Mouse (Mus musculus): Measurements from ENCODE around the gene Duox2. TPM values are rescaled to one million over a fixed set of nuclear protein-coding genes. Genes with fewer than 3 reads are reported as not detected.

Gene Duox2
- total and polyA plus RNA-seq, 3 experiments, result not detected

DNA sequence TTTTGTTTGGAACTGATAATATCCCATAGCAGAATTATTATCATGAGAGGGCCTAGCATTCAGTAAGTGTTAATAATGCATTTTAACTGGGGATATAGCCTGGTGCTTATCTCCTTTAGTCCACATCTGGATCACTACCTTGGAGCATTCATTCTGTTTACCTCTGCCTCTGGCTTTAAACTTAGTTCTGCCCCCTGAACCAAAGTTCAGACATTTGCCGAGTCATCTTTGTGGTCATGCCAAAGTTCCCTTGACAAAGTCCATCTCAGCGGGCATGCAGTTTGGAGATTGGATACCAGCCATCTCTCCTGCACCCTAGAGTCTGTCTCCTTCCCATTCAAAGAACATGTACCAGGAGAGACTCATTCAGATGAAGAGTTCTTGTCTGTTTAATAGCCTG lies 62.8 kb downstream of the Duox2 start:
- H3K27ac ChIP-seq (ENCODE audit: insufficient read depth, low read depth), result no peak overlapping the region
- peak overlapping the region; percentile 66; the same call in 1 of the 2 replicates for H3K4me2 ChIP-seq (ENCODE audit: insufficient read depth, low read depth, poor library complexity, severe bottlenecking)
- DNase-seq (ENCODE audit: extremely low read depth), result no peak

DNA sequence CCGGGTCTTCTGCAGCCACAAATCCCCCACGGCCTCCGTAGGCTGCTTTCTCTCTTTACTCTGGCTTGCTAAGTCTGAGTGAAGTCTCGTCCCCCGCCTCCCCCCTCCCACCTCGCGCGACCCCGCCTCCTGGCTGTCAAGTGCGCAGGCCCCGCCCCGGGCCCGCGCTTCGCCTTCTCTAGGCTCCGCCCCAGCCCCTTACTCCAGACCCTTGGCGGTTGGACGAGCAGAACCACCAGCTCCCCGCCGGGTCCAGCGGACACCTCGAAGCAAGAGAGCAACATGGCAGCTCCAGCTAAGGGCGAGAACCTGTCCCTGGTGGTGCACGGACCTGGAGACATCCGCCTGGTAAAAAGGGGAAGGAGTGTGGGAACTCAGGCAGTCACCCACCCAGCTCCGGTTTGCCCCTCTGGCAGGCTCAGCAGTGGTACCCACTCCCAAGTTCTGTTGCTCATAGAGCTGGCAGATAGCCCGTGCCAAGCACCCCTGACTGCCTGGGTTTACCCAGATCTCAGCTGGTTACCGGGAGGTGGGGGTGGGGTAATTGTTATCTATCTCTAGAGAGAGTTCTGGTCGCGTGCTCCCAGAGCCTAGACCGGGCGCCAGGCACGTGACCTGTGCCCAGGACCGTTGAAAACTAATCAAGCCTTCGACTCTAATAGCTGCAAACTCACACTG lies 63.5 kb downstream of the Duox2 start, which contains the start of gene Sord:
Gene Sord, plus strand, starts transcription at position 139 of the 678 bp plus-strand sequence.
- Histone ChIP-seq H3K4me1 (ENCODE audit: control insufficient read depth in 1 of 2, insufficient read depth in 2 of 2) (peaks cover 8 to 13% of the 10 kb centered on the region in 2 experiments; a peak in 3 of 4 replicates), H3K9me3 (replicated peaks; ENCODE audit: low read length) (no peaks in the 10 kb centered on the region), H3K4me2 (ENCODE audit: insufficient read depth, low read depth, poor library complexity, severe bottlenecking) (peak within 1 kb of the TSS; percentile 66), H3K27ac (ENCODE audit: insufficient read depth, low read depth) (no peak within 1 kb of the TSS), H3K4me3 (replicated peaks in 1 of 3; ENCODE audit: low read depth in 2 of 3, low read length in 2 of 3, poor library complexity in 1 of 3) (peak within 1 kb of the TSS; percentile 63 to 75 (median 73)), H3K36me3 (replicated peaks in 1 of 2; ENCODE audit: control insufficient read depth in 1 of 2, insufficient read depth in 1 of 2, low read length in 1 of 2) (no peaks in the 10 kb centered on the region), H3K27me3 (replicated peaks) (no peaks in the 10 kb centered on the region), H3K9ac (ENCODE audit: insufficient read depth, low read depth) (peak within 1 kb of the TSS; percentile 45), H3K79me2 (replicated peaks; ENCODE audit: control insufficient read depth, extremely low read depth, insufficient read depth, poor library complexity, severe bottlenecking) (no peaks in the 10 kb centered on the region)
- DNase-seq (ENCODE audit: extremely low read depth), result peak; percentile 58
- in situ Hi-C loops (cut with MboI; ENCODE audit: low pct_ligation_motif_present, low pct_unique_long_range_greater_than_20kb, low sequenced_read_pairs) (no loop called here), dilution Hi-C loops (cut with MboI; ENCODE audit: extremely low pct_ligation_motif_present, extremely low pct_unique_long_range_greater_than_20kb, low sequenced_read_pairs) (no loop called here)
- 0 out of 2 replicates have a peak, but pooled peaks have one; percentile 27 for TF ChIP-seq RCOR1 (conservative IDR thresholded peaks at IDR 0.05; ENCODE audit: low read depth, low read length)
- TF ChIP-seq JUND (conservative IDR thresholded peaks at IDR 0.05; ENCODE audit: low read depth, low read length), result no peak
- TF ChIP-seq JUN (IDR thresholded peaks at IDR 0.05; ENCODE audit: insufficient read depth, low read depth, low read length), result no peak
- no peak for TF ChIP-seq SMC3 (IDR thresholded peaks at IDR 0.05; ENCODE audit: low read depth, low read length)
- TF ChIP-seq SIN3A (IDR thresholded peaks at IDR 0.05; ENCODE audit: low read length), result peak; percentile 52; the same call in 1 of the 2 replicates
- TF ChIP-seq CHD2 (IDR thresholded peaks at IDR 0.05; ENCODE audit: low read length), result peak; percentile 37; the same call in 1 of the 2 replicates
- TF ChIP-seq MAX (IDR thresholded peaks at IDR 0.05; ENCODE audit: low read length), result peak; percentile 80
- no peak for TF ChIP-seq E2F4 (IDR thresholded peaks at IDR 0.05; ENCODE audit: insufficient replicate concordance, low read depth, low read length)
- TF ChIP-seq USF1 (IDR thresholded peaks at IDR 0.05; ENCODE audit: low read depth, low read length), result peak; percentile 77
- peak; percentile 53 for TF ChIP-seq USF2 (conservative IDR thresholded peaks at IDR 0.05; ENCODE audit: low read depth, low read length)
- no peak for TF ChIP-seq TBP (conservative IDR thresholded peaks at IDR 0.05; ENCODE audit: low read depth, low read length)
- 0 out of 2 replicates have a peak, but pooled peaks have one; percentile 36 for TF ChIP-seq ZMIZ1 (IDR thresholded peaks at IDR 0.05; ENCODE audit: low read depth, low read length)
- TF ChIP-seq ELF1 (IDR thresholded peaks at IDR 0.05; ENCODE audit: low read depth, low read length), result no peak
- TF ChIP-seq MAZ (IDR thresholded peaks at IDR 0.05; ENCODE audit: low read depth, low read length), result peak; percentile 80
- TF ChIP-seq MAFK (IDR thresholded peaks at IDR 0.05; ENCODE audit: insufficient replicate concordance, low read length), result no peak
- TF ChIP-seq IRF4 (IDR thresholded peaks at IDR 0.05; ENCODE audit: low read depth, low read length), result 0 out of 2 replicates have a peak, but pooled peaks have one; percentile 21
- no peak for TF ChIP-seq UBTF (IDR thresholded peaks at IDR 0.05; ENCODE audit: low read depth, low read length)
- TF ChIP-seq TCF12 (IDR thresholded peaks at IDR 0.05; ENCODE audit: low read depth, low read length), result 0 out of 2 replicates have a peak, but pooled peaks have one; percentile 13
- peak; percentile 20; the same call in 1 of the 2 replicates for TF ChIP-seq MYC (IDR thresholded peaks at IDR 0.05; ENCODE audit: low read depth, low read length)
- TF ChIP-seq CTCF (conservative IDR thresholded peaks at IDR 0.05 in 1 of 2, IDR thresholded peaks at IDR 0.05 in 1 of 2; ENCODE audit: low read depth in 2 of 2, low read length in 2 of 2), result no peak
- peak; percentile 2; the same call in 1 of the 2 replicates for TF ChIP-seq ZNF384 (IDR thresholded peaks at IDR 0.05; ENCODE audit: low read depth, low read length)
- TF ChIP-seq BHLHE40 (IDR thresholded peaks at IDR 0.05; ENCODE audit: low read depth, low read length), result peak; percentile 99
- no peak for TF ChIP-seq NELFE (IDR thresholded peaks at IDR 0.05; ENCODE audit: low read depth, low read length)
- no peak for TF ChIP-seq RAD21 (IDR thresholded peaks at IDR 0.05; ENCODE audit: low read depth, low read length)
- no peak; the same call in 1 of the 2 replicates for TF ChIP-seq POLR2A (IDR thresholded peaks at IDR 0.05; ENCODE audit: low read depth, low read length)
- no peak for TF ChIP-seq ZC3H11A (IDR thresholded peaks at IDR 0.05; ENCODE audit: low read depth, low read length)
- peak; percentile 20; the same call in 1 of the 2 replicates for TF ChIP-seq MXI1 (IDR thresholded peaks at IDR 0.05; ENCODE audit: low read depth, low read length)

More for the DNA sequence above, 62.8 kb downstream of the Duox2 start:
- H3K36me3 ChIP-seq (replicated peaks in 1 of 2; ENCODE audit: control insufficient read depth in 1 of 2, insufficient read depth in 1 of 2, low read length in 1 of 2), result no peaks in the 10 kb centered on the region
- H3K79me2 ChIP-seq (replicated peaks; ENCODE audit: control insufficient read depth, extremely low read depth, insufficient read depth, poor library complexity, severe bottlenecking), result no peaks in the 10 kb centered on the region
- no peaks in the 10 kb centered on the region for H3K9me3 ChIP-seq (replicated peaks; ENCODE audit: low read length)
- H3K27me3 ChIP-seq (replicated peaks), result no peaks in the 10 kb centered on the region
- TF ChIP-seq MAZ (IDR thresholded peaks at IDR 0.05; ENCODE audit: low read depth, low read length), result no peak
- no peak for TF ChIP-seq E2F4 (IDR thresholded peaks at IDR 0.05; ENCODE audit: insufficient replicate concordance, low read depth, low read length)
- no peak for TF ChIP-seq MYC (IDR thresholded peaks at IDR 0.05; ENCODE audit: low read depth, low read length)
- TF ChIP-seq ZNF384 (IDR thresholded peaks at IDR 0.05; ENCODE audit: low read depth, low read length), result no peak
- TF ChIP-seq TCF12 (IDR thresholded peaks at IDR 0.05; ENCODE audit: low read depth, low read length), result no peak
- TF ChIP-seq ZMIZ1 (IDR thresholded peaks at IDR 0.05; ENCODE audit: low read depth, low read length), result no peak
- TF ChIP-seq JUND (conservative IDR thresholded peaks at IDR 0.05; ENCODE audit: low read depth, low read length), result no peak
- TF ChIP-seq MAFK (IDR thresholded peaks at IDR 0.05; ENCODE audit: insufficient replicate concordance, low read length), result no peak
- TF ChIP-seq ZKSCAN1 (IDR thresholded peaks at IDR 0.05; ENCODE audit: borderline replicate concordance, low read depth, low read length), result no peak
- no peak for TF ChIP-seq BHLHE40 (IDR thresholded peaks at IDR 0.05; ENCODE audit: low read depth, low read length)
- no peak for TF ChIP-seq MAX (IDR thresholded peaks at IDR 0.05; ENCODE audit: low read length)
- no peak for TF ChIP-seq MEF2A (IDR thresholded peaks at IDR 0.05; ENCODE audit: borderline replicate concordance, low read depth, low read length)
- peaks cover 8 to 13% of the 10 kb centered on the region in 2 experiments; a peak in 3 of 4 replicates for H3K4me1 ChIP-seq (ENCODE audit: control insufficient read depth in 1 of 2, insufficient read depth in 2 of 2)
- in situ Hi-C loops (cut with MboI; ENCODE audit: low pct_ligation_motif_present, low pct_unique_long_range_greater_than_20kb, low sequenced_read_pairs), result no loop called here
- dilution Hi-C loops (cut with MboI; ENCODE audit: extremely low pct_ligation_motif_present, extremely low pct_unique_long_range_greater_than_20kb, low sequenced_read_pairs), result no loop called here
- H3K9ac ChIP-seq (ENCODE audit: insufficient read depth, low read depth), result no peak overlapping the region
- H3K4me3 ChIP-seq (replicated peaks in 1 of 3; ENCODE audit: low read depth in 2 of 3, low read length in 2 of 3, poor library complexity in 1 of 3), result peak overlapping the region in 2 of 3 experiments; percentile 62 to 73

Data from CH12.LX (cell line).